In genomic region chr5:43217987-43218846, GRCm38 (mm10) we compare ENCODE assay signal across 11 mouse cellular contexts. TPM values are rescaled to one million over a fixed set of nuclear protein-coding genes. Genes with fewer than 3 reads are reported as not detected.
DNase-seq lines count a peak whose midpoint lies in the region; ATAC-seq lines count a peak whose summit lies in the region.
"Had no signal": no experiment of that assay in that cellular context is flagged by ENCODE, and none has a peak within 500 bp of the region (broad histone marks: within the 10 kb centered on the region; RNA-seq: fewer than 3 reads in every experiment).

No protein-coding gene starts in this region.

- ATAC-seq in kidney, embryonic 16.5 days (ENCODE audit: low FRiP score, low TSS enrichment), result no peak
- ATAC-seq in stomach, embryonic 16.5 days (ENCODE audit: insufficient read depth, low FRiP score), result no peak; the same call in 1 of the 2 replicates
- no peak for ATAC-seq in hindbrain, embryonic 16.5 days
- ATAC-seq: forebrain, embryonic 14.5 days had no signal

- H3K9ac ChIP-seq in kidney, embryonic 16.5 days (replicated peaks; ENCODE audit: low read length), result no peak overlapping the region
- H3K9ac ChIP-seq in stomach, embryonic 16.5 days (ENCODE audit: low read length), result no peak overlapping the region
- no peak overlapping the region for H3K9ac ChIP-seq in hindbrain, embryonic 16.5 days (ENCODE audit: low read depth, low read length)
- H3K9ac ChIP-seq: limb, embryonic 12.5 days had no signal

- intact Hi-C loops in heart, postnatal 25 days (cut with DNase I), result no loop called here
- intact Hi-C loops in gastrocnemius, postnatal 14 days (cut with DNase I; ENCODE audit: low total_unique reads), result no loop called here

- peaks cover 9% of the 10 kb centered on the region; the same call in 1 of the 2 replicates for H3K4me1 ChIP-seq in heart, embryonic 10.5 days
- no peaks in the 10 kb centered on the region for H3K4me1 ChIP-seq in kidney, embryonic 16.5 days (ENCODE audit: insufficient read depth, low read length)
- 0 out of 2 replicates have a peak, but pooled peaks cover 3% of the 10 kb centered on the region for H3K4me1 ChIP-seq in stomach, embryonic 16.5 days (ENCODE audit: control insufficient read depth, insufficient read depth, low read length)
- no peaks in the 10 kb centered on the region for H3K4me1 ChIP-seq in hindbrain, embryonic 16.5 days (ENCODE audit: control insufficient read depth, insufficient read depth, low read depth, low read length)
- H3K4me1 ChIP-seq: limb, embryonic 12.5 days had no signal

- DNase-seq in heart, embryonic 10.5 days (ENCODE audit: low spot score), result peak; percentile 62
- no peak for DNase-seq in heart, postnatal 25 days (ENCODE audit: low spot score)
- peak; percentile 7 for DNase-seq in ovary, adult 18-20 months (ENCODE audit: low spot score)
- no peak for DNase-seq in ovary, postnatal 36 days (ENCODE audit: low spot score)
- DNase-seq in gastrocnemius, postnatal 14 days, result no peak
- DNase-seq: B cell, adult 2 months had no signal

- H3K4me3 ChIP-seq in heart, embryonic 10.5 days, result no peak overlapping the region
- H3K4me3 ChIP-seq in kidney, embryonic 16.5 days (ENCODE audit: low read length), result no peak overlapping the region
- H3K4me3 ChIP-seq in stomach, embryonic 16.5 days (replicated peaks; ENCODE audit: low read length), result no peak overlapping the region
- no peak overlapping the region for H3K4me3 ChIP-seq in hindbrain, embryonic 16.5 days (ENCODE audit: low read length)
- H3K4me3 ChIP-seq: limb, embryonic 12.5 days had no signal

- H3K4me2 ChIP-seq in kidney, embryonic 16.5 days (replicated peaks; ENCODE audit: low read depth, low read length), result no peak overlapping the region
- H3K4me2 ChIP-seq in stomach, embryonic 16.5 days (ENCODE audit: low read depth, low read length), result no peak overlapping the region
- no peak overlapping the region for H3K4me2 ChIP-seq in hindbrain, embryonic 16.5 days (ENCODE audit: low read length)
- H3K4me2 ChIP-seq: limb, embryonic 12.5 days had no signal

- H3K9me3 ChIP-seq in heart, embryonic 10.5 days, result no peaks in the 10 kb centered on the region
- no peaks in the 10 kb centered on the region for H3K9me3 ChIP-seq in kidney, embryonic 16.5 days (ENCODE audit: low read length)
- H3K9me3 ChIP-seq in stomach, embryonic 16.5 days (replicated peaks; ENCODE audit: control insufficient read depth, low read length), result no peaks in the 10 kb centered on the region
- no peaks in the 10 kb centered on the region for H3K9me3 ChIP-seq in hindbrain, embryonic 16.5 days (ENCODE audit: control insufficient read depth, low read length)
- H3K9me3 ChIP-seq: limb, embryonic 12.5 days had no signal

- H3K27me3 ChIP-seq in heart, embryonic 10.5 days (ENCODE audit: insufficient read depth, poor library complexity, severe bottlenecking), result no peaks in the 10 kb centered on the region
- H3K27me3 ChIP-seq in kidney, embryonic 16.5 days (ENCODE audit: insufficient read depth, low read length), result no peaks in the 10 kb centered on the region
- H3K27me3 ChIP-seq in stomach, embryonic 16.5 days (ENCODE audit: control insufficient read depth, insufficient read depth, low read length), result no peaks in the 10 kb centered on the region
- H3K27me3 ChIP-seq in hindbrain, embryonic 16.5 days (replicated peaks; ENCODE audit: control insufficient read depth, insufficient read depth, low read length), result no peaks in the 10 kb centered on the region
- H3K27me3 ChIP-seq: limb, embryonic 12.5 days had no signal

- no peak overlapping the region for H3K27ac ChIP-seq in heart, embryonic 10.5 days
- peak overlapping the region; percentile 37 for H3K27ac ChIP-seq in kidney, embryonic 16.5 days (ENCODE audit: low read length)
- peak overlapping the region; percentile 81 for H3K27ac ChIP-seq in stomach, embryonic 16.5 days (ENCODE audit: low read length)
- no peak overlapping the region; the same call in 1 of the 2 replicates for H3K27ac ChIP-seq in hindbrain, embryonic 16.5 days (ENCODE audit: low read depth, low read length)
- H3K27ac ChIP-seq: limb, embryonic 12.5 days had no signal

- no peaks in the 10 kb centered on the region for H3K36me3 ChIP-seq in heart, embryonic 10.5 days
- H3K36me3 ChIP-seq in kidney, embryonic 16.5 days (ENCODE audit: insufficient read depth, low read length), result no peaks in the 10 kb centered on the region
- no peaks in the 10 kb centered on the region for H3K36me3 ChIP-seq in stomach, embryonic 16.5 days (ENCODE audit: control insufficient read depth, insufficient read depth, low read length)
- H3K36me3 ChIP-seq in hindbrain, embryonic 16.5 days (ENCODE audit: control insufficient read depth, insufficient read depth, low read length), result no peaks in the 10 kb centered on the region
- H3K36me3 ChIP-seq: limb, embryonic 12.5 days had no signal

- WGBS in heart, embryonic 10.5 days, result 66% methylated on average over 10 of the region's 10 CpGs
- 61% methylated on average over 10 of the region's 10 CpGs for WGBS in kidney, embryonic 16.5 days
- WGBS in stomach, embryonic 16.5 days, result 54% methylated on average over 10 of the region's 10 CpGs
- WGBS in hindbrain, embryonic 16.5 days, result 78% methylated on average over 10 of the region's 10 CpGs

RNA-seq across cellular contexts. Expression of gene Cpeb2, which starts 14.8 kb away (rescaled TPM):
- polyA plus RNA-seq in heart, embryonic 10.5 days (2016; fragmentation: Nextera tagmentation; extraction: Ambion mirVana), result 3.8 and 6.0 TPM in 2 replicates
- total RNA-seq in heart, postnatal 25 days (2021), result 10 to 100 TPM; 23.0 to 28.5 TPM
- 1.4 and 1.5 TPM in 2 replicates for polyA plus RNA-seq in kidney, embryonic 16.5 days (2015; fragmentation: Nextera tagmentation; extraction: Ambion mirVana)
- polyA plus RNA-seq in stomach, embryonic 16.5 days (2015; fragmentation: Nextera tagmentation; extraction: Ambion mirVana), result 5.6 and 5.7 TPM in 2 replicates
- polyA plus RNA-seq in hindbrain, embryonic 16.5 days (2015; fragmentation: Nextera tagmentation; extraction: Ambion mirVana), result 13.2 and 14.6 TPM in 2 replicates
- 1 to 10 TPM; 4.1 to 5.0 TPM for total RNA-seq in gastrocnemius, postnatal 14 days (2021)

Comparison
In these comparisons a context has a peak if more than half of its experiments do, and no peak if none do; other contexts are left out.
1. DNase-seq: peak in heart, embryonic 10.5 days (single experiment) and ovary, adult 18-20 months (single experiment); none in heart, postnatal 25 days (single experiment), ovary, postnatal 36 days (single experiment) and gastrocnemius, postnatal 14 days (single experiment).
2. H3K27ac ChIP-seq: peak in kidney, embryonic 16.5 days (single experiment) and stomach, embryonic 16.5 days (single experiment); none in heart, embryonic 10.5 days (single experiment) and hindbrain, embryonic 16.5 days (single experiment).